Mouse (Mus musculus): Measurements from ENCODE around the gene Apopt1.

- TF ChIP-seq CTCF (IDR thresholded peaks at IDR 0.05; ENCODE audit: low read depth) (no peak), EP300 (IDR thresholded peaks at IDR 0.05; ENCODE audit: low read depth) (no peak)
Observed at GRCm38 (mm10) chr12:111680661-111681060, 32.4 kb upstream of the Apopt1 start.
